Mouse (Mus musculus) embryonic stem cell, embryonic (primary cell): ENCODE results near the gene 3425401B19Rik.

Experiments used
- CTCF ChIA-PET, 4 experiments: fragments of 300-600 bp in 2 of 4; fragments of 350-600 bp in 2 of 4; sonication (Branson Sonifier 250); formaldehyde crosslinking; loops; one replicate each; lab custom pipeline; 2022; ENCODE audit warnings: inconsistent platforms in 2 of 4; lab: Charles Lee
- POLR2A ChIA-PET, 4 experiments: fragments of 300-600 bp in 2 of 4; fragments of 350-600 bp in 2 of 4; sonication (Branson Sonifier 250); formaldehyde crosslinking; loops; one replicate each; lab custom pipeline; 2022; ENCODE audit warnings: antibody characterized with exemption in 4 of 4, inconsistent platforms in 1 of 4; lab: Charles Lee

The 3425401B19Rik gene

DNA sequence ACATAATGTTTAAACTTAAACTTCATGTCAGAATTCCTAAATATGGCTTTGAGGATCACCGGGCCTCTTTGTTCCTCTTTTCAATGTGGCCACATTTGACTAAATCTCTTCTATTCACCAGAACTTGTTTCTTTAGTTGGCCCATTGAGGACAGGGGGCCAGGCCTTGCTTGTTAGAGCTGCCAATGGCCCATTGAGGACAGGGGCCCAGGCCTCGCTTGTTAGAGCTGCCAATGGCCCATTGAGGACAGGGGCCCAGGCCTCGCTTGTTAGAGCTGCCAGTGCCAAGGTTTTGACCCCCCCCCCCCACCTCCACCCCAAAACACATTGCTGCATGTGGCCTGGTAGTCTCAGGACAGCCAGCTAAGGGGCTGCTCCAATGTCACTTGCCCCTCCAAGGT, 3.5 kb downstream of the 3425401B19Rik start:
- ChIA-PET CTCF (interaction anchor here in 2 of 4 experiments (0.6 to 0.7 kb wide), 3 partner anchors 26 to 362 kb away, joined by 3 to 20 read pairs (median 4); no protein-coding TSS in a partner anchor), POLR2A (no interaction called here)

DNA sequence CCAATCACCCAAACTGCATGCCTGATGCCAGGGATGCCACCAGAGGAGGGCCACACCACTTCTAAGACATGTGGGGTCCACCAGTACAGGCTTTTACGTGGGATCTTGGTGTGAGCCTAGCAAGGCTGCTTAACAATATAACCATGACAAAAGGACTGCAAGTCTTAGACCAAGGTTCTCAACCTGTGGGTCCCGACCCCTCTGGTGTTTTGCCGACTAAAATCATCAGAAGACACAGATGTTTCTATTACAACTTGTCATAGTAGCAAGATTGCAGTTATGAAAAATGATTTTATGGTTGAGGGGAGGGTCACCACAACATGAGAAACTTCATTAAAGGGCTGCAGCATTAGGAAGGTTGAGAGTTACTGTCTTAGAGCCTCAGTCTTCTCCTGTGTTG, 6.5 kb downstream of the 3425401B19Rik start:
- ChIA-PET CTCF (no interaction called here), POLR2A (no interaction called here)

DNA sequence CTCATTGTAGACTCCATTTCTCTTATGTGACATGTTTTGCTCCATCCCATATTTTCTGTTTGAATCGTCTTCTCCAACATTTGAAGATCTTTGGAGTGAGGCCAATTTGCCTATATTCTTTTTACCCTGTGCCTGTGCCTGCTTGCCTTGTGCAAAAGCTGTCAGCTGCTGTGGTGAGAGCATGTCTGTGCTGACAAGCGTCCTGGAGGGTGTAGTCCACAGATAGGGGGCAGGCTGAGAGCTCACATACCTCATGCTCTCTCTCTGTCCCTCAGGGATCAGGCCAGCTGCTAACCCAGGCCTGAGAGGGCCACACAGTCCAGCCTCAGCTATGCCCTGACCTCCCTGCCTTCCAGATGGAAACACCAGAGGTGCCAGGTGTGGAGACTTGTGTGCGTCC, 11.9 kb downstream of the 3425401B19Rik start:
- ChIA-PET CTCF (interaction anchor here in 1 of 4 experiments (0.7 kb wide), 1 partner anchor 1086 kb away, joined by 3 read pairs; no protein-coding TSS in a partner anchor), POLR2A (no interaction called here)

DNA sequence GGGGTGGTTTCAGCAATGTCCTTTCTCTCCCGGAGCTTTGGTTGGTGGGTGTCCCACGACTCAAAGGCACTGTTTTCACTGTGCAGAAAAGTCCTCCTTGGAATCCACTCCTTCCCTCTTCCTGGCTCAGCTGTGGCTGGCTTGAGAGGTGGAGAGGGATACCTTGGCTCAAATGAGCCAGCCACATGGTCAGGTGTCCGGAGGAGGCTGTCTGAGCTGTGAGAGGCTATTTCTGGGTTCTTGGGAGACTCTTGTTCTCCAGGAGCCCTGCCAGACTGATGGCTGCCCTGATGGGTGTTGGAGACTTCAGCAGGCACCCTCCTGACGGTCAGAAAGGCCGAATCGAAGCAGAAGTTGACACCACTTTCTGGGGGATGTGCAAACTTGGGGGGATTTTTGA, 22.0 kb downstream of the 3425401B19Rik start:
- CTCF ChIA-PET, result no interaction called here
- POLR2A ChIA-PET, result no interaction called here

DNA sequence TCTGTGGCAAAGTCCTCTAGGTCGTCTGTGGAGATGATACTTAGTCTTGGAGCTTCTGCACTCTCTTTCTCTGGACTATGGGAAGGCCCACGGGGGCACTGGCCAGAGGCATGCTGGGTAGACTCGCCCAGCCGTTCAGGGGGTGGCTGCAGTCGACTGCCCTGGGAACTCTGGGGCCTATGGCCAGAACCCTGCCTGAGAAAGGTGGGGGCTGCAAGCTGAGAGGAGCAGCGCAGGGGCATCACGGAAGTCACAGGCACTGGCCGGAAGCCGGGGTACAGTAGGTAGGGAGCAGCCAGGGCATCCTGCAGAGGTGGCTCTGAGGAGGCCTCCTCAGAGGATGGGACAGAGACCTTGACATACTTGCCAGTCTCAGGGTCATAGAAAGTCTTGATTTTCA, 25.3 kb downstream of the 3425401B19Rik start:
- ChIA-PET CTCF (no interaction called here), POLR2A (no interaction called here)

DNA sequence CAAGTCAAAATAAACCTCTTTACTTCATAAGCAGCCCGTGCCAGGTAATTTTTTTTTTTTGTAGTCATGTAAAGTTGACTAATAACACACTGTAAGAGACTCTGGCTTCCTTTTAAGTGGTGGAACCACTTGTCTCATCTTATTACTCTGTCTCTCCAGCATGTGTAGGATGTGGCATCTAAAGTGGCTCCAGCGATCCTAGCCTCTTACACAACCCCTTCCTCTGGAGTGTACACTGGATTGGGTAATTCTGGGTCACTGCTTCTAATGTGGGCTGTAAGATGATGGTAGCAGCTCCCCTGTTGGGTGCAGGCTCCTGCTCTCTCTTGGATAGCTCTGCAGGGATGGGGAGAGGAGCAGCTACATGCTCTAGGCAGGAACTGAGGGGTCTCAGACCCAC, 46.6 kb downstream of the 3425401B19Rik start:
- ChIA-PET CTCF (interaction anchor here in 1 of 4 experiments (0.7 kb wide), 1 partner anchor 406 kb away, joined by 7 read pairs; no protein-coding TSS in a partner anchor), POLR2A (no interaction called here)

DNA sequence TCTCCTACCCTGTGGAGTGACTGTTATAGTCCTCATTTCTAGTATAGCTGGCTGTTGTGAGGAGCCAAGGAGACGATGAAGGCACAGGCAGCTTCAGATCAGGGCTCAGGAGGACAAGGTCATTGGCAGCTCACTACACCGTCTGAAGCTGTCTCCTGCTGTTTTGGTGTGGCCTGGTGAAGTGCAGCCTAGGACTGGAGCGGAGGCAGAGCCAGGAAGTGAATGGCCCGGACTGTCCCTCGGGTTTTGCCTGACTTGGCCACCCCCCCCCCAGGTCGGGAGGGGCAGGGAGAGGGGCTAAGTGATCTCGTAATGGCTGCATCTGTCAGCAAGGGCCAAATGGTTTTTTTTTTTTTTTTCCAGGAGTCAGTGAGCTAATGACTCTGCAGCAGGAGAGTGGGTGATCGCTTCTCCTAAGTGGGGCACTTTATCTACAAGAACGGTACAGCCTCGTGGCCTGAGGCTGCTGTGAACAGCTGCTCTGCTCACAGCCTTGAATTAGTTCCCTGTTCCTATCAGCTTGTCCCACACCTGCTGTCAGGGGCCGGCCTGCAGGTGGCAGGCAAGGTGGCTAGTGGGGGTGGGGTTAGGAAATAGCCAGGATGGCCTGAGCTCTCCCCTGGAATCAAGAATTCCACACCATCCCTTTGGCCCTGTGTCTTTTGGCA, 50.9 kb downstream of the 3425401B19Rik start:
- ChIA-PET POLR2A (interaction anchor here in 3 of 4 experiments (0.6 to 0.7 kb wide), 5 partner anchors 31 to 1703 kb away, joined by 3 to 5 read pairs (median 3); partner anchors contain the start of gene Prrxl1 (in 1 of the 3)), CTCF (interaction anchor here (0.5 to 1.6 kb wide), 17 partner anchors 24 to 808 kb away, joined by 3 to 12 read pairs (median 4); no protein-coding TSS in a partner anchor)

DNA sequence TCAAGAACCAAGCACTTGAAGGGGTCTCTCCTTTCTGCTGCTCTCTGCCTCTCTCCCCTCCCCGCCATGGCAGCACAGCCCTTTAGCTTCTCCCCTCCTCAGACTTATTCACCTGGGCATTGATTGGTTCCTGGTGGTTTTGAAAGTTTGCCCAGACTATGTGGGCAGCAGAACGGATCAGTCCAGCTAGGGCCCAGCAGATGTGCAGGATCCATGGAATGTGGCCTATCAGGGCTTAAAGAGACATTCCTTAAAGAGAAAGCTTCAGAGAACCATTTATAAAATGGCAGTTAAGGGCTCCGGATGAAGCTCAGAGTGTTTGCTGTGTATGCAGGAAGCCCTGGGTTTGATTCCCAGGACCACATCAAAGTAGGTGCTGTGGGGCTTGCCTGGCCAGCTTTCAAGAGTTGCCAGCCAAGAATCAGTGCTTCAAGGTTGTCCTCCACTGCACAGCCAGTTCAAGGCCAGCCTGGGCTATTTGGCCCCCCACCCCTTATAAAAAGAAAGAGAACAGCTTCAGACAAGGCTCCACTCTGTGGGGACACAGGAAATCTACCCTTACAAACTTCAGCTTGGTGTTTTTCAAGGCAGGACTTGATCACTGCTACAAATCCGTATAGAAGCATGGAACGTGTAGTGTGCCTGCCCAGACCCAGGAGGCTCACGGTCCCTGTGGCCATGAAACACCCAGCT, 52.0 kb downstream of the 3425401B19Rik start:
- ChIA-PET CTCF (interaction anchor here in 2 of 4 experiments (0.6 to 0.9 kb wide), 3 partner anchors 21 to 171 kb away, joined by 3 read pairs; no protein-coding TSS in a partner anchor), POLR2A (interaction anchor here in 1 of 4 experiments (0.6 kb wide), 1 partner anchor 222 kb away, joined by 4 read pairs; no protein-coding TSS in a partner anchor)

DNA sequence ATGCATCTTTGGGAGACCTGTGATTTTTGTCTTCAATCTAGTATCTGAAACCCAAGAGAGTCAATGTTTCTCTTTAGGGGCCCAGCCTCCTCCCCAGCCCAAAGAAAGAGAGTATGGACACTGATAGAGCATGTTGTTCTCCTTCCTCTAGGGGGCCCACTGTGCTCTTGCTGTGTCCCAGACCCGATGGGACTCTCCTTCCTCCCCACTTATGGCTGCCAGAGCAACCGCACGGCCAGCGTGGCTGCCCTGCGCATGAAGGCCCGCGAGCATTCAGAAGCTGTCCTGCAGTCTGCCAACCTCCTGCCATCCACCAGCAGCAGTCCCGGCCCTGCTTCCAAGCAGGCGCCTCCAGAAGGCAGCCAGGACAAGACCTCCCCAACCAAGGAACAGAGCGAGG, 56.5 kb downstream of the 3425401B19Rik start:
- CTCF ChIA-PET, result interaction anchor here in 2 of 4 experiments (0.7 to 1.5 kb wide), 2 partner anchors 17 to 279 kb away, joined by 3 to 4 read pairs; no protein-coding TSS in a partner anchor
- POLR2A ChIA-PET, result no interaction called here

DNA sequence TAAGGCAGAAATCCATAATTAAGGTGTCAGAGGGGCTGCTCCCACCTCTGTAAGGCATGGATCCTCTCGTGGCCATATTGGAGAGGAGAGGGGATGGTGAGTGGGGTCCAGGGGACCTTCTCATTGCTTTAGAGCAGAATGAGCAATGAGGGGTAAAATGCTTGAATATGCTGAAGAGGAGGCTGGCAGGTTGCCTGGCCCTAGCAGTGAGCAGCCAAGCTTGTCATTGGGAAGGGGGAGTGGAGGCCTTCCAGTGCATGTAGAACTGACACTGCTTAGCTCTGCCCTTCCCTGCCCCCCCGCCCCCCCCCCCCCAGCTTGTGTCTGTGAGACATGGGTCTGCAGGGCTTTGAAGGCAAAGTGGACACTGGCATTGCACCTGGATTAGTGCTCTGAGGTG, 57.8 kb downstream of the 3425401B19Rik start:
- POLR2A ChIA-PET, result no interaction called here
- CTCF ChIA-PET, result interaction anchor here in 3 of 4 experiments (0.6 to 1.5 kb wide), 4 partner anchors 18 to 455 kb away, joined by 3 to 5 read pairs (median 4); no protein-coding TSS in a partner anchor

DNA sequence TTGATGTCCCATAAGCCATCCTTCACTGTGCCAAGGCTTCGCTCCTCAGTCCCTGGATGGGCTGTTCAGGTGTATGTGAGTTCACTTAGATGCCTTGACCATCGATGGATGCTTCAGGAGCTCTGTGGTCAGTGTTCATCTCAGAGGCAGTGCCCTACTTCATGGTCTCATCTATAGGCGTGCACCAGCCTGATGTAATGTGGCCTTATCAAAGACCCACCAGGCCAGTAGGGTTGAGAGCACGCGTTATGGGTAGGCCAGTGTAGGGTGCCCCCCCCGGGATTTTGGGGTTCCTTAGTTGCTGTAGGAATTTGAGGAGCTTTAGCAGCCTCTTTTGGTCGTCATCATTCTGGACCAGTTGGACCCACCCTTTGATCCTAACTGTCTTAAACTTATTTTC, 60.3 kb downstream of the 3425401B19Rik start:
- POLR2A ChIA-PET, result no interaction called here
- CTCF ChIA-PET, result no interaction called here

DNA sequence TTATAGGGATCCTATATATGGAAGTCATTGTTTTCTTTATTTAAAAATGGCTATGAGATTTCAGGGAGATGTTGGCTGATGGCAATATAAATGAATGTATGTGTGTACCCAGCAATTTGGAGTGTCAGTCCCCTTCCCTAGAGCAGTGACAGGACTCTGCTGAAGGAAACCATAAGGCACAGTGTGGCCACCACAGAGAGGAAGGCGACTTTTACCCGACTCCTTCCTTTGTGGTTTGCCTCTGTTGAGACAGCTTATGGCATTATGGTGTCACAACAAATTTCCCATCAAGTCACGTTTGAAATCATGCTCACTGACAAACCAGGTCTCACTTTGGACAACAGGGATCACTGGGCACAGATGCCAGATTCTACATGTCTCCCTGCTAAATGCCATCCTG, 60.8 kb downstream of the 3425401B19Rik start:
- POLR2A ChIA-PET, result no interaction called here
- CTCF ChIA-PET, result interaction anchor here in 1 of 4 experiments (0.6 kb wide), 1 partner anchor 582 kb away, joined by 5 read pairs; no protein-coding TSS in a partner anchor

DNA sequence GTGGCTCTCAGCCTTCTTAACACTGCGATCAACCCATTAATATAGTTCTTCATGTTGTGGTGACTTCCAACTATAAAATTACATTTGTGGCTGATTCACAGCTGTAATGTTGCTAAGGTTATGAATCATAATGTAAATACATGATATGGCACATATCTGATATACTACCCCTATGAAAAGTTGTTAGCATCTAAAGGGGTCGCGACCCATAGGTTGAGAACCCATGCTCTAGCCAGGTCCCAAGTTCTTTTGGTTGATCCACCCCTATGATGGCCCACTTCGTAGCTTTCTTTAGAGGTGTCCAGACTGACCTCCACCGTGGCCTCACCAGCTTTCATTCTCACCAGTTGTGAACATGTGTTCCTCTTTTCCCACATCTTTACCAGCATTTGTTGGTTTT, 67.8 kb downstream of the 3425401B19Rik start:
- POLR2A ChIA-PET, result no interaction called here

DNA sequence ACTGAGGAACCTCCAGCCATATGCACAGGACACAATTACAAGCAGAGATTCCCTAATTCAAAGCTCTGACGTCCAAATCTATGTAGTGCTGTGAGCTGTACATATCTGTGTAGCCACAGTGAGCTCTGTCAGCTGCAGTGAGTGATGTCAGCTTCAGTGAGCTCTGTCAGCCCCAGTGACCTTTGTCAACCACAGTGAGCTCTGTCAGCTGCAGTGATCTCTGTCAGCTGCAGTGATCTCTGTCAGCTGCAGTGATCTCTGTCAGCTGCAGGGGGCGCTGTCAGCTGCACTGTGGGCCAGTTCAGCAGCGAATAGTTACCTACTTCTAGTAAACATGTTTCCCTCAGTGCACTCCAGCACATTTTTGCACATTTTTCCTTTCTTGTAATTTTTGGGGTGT, 75.7 kb downstream of the 3425401B19Rik start:
- ChIA-PET POLR2A (interaction anchor here in 1 of 4 experiments (0.9 kb wide), 1 partner anchor 95 kb away, joined by 5 read pairs; no protein-coding TSS in a partner anchor), CTCF (interaction anchor here (0.7 to 2.7 kb wide), 34 partner anchors 9 to 598 kb away, joined by 3 to 17 read pairs (median 4); partner anchors contain the start of gene Prrxl1 (in 1 of the 4))

More for the DNA sequence above, 67.8 kb downstream of the 3425401B19Rik start:
- CTCF ChIA-PET, result no interaction called here
